Mouse (Mus musculus): ENCODE measurements around the gene Trim17. TPM values are rescaled to one million over a fixed set of nuclear protein-coding genes. Genes with fewer than 3 reads are reported as not detected.

Trim17 gene
- polyA plus RNA-seq, 1 experiment from 2014 or later: 0.55 TPM

DNA sequence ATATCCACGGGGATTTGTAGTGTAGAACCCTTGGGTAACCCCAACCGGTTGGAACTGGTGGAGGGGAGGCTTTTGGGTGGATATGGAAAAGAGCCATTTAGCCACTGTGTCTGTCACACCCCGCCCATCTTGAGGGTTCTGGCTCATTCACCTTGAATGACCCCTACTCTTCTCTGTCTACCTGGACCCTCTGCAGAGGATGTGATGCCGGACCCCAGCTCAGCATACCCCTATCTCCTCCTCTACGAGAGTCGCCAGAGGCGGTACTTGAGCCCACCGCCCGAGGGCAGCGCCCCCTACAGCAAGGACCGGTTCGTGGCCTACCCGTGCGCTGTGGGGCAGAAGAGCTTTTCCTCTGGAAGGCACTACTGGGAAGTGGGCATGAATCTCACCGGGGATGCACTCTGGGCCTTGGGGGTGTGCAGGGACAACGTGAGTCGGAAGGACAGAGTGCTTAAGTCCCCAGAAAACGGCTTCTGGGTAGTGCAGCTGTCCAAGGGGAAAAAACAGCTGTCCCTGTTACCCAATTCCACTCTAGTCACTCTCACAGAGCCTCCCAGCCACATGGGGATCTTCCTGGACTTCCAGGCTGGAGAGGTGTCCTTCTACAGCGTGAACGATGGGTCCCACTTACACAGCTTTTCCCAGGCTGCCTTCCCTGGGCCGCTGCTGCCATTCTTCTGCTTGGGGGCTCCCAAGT is 16.5 kb downstream of the Trim17 start:
- WGBS: 87% methylated on average over 21 of the region's 21 CpGs
- peaks cover 19% of the 10 kb centered on the region; the same call in 1 of the 2 replicates for H3K36me3 ChIP-seq
- ATAC-seq (ENCODE audit: insufficient number of reproducible peaks, insufficient read depth, low FRiP score, low TSS enrichment): no peak

DNA sequence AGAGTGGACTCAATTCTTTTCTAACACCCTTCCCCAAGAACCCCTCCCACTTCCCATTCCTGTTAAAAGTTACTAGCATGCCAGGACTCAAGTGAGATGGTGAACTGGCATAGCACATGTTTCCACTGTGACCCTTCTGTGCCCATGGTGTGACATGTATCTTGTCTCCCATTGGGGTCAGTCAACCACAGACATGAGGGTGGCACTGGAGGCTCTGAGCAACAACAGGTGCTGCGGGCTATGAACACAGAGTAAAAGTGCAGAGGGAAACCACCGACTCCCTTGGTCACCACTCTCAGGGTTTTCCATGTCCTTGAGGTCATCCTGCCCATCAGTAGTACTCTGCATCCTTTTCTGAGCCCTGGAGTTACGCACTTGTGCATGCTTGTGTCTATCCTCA is 17.3 kb downstream of the Trim17 start:
- no peak for ATAC-seq (ENCODE audit: insufficient number of reproducible peaks, insufficient read depth, low FRiP score, low TSS enrichment)
- H3K4me3 ChIP-seq: no peak overlapping the region
- H3K27ac ChIP-seq: no peak overlapping the region
- 90% methylated on average over 3 of the region's 3 CpGs for WGBS
- H3K9me3 ChIP-seq: no peaks in the 10 kb centered on the region
- peaks cover 19% of the 10 kb centered on the region; the same call in 1 of the 2 replicates for H3K36me3 ChIP-seq
- no peaks in the 10 kb centered on the region for H3K27me3 ChIP-seq
- no peak overlapping the region for H3K4me2 ChIP-seq (replicated peaks)
- H3K9ac ChIP-seq: no peak overlapping the region
- no peaks in the 10 kb centered on the region for H3K4me1 ChIP-seq

More for the DNA sequence above, 16.5 kb downstream of the Trim17 start:
- Histone ChIP-seq H3K27ac (no peak overlapping the region), H3K4me1 (no peaks in the 10 kb centered on the region), H3K9ac (no peak overlapping the region), H3K27me3 (no peaks in the 10 kb centered on the region), H3K9me3 (no peaks in the 10 kb centered on the region), H3K4me2 (replicated peaks) (no peak overlapping the region), H3K4me3 (no peak overlapping the region)

DNA sequence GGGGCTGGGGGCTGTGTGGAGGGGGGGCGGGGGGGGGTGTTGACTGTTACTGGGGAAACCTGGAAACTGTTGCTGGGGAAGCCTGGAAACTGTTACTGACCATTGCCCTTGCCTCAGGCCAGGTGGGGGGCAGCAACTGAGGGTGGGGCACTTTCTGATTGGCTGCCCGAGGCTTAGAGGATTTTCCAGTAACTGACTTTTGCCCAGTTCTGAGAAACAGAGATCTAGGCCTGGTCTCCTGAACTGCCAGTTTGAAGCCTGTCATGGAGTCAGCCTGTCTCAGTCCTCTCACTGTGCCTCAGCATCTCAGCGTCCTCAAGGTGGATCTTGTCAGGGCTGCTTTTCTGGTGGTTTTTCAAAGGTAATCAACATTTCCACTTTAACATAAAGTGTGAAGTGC is 19.9 kb downstream of the Trim17 start:
- 87% methylated on average over 3 of the region's 3 CpGs for WGBS
- peaks cover 13% of the 10 kb centered on the region; the same call in 1 of the 2 replicates for H3K36me3 ChIP-seq
- H3K27ac ChIP-seq: no peak overlapping the region
- ATAC-seq (ENCODE audit: insufficient number of reproducible peaks, insufficient read depth, low FRiP score, low TSS enrichment): no peak
- no peaks in the 10 kb centered on the region for H3K27me3 ChIP-seq
- H3K4me2 ChIP-seq (replicated peaks): no peak overlapping the region
- H3K9me3 ChIP-seq: no peaks in the 10 kb centered on the region
- peaks cover 12% of the 10 kb centered on the region for H3K4me1 ChIP-seq
- H3K4me3 ChIP-seq: no peak overlapping the region
- H3K9ac ChIP-seq: no peak overlapping the region

DNA sequence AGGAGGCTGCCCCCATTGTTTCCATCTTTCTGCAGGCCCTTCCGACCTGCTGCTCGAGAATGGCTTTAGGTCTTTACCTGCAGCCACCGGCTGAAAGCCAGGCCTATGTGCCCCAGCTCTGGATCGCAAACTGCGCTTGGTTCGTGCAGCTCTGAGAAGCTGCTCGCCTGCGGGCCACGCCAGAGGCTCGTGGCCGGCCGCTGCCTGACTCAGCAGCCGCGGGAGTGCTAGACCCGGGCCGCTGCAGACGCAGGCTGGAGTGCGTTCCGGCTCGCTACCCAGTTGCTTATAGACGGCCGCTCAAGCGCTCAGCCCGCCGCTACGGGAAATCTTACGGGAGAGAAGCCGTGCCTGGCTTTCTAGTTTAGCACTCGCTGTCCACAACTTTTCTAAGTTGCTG is 22.7 kb downstream of the Trim17 start:
- peak overlapping the region; percentile 98 for H3K4me3 ChIP-seq
- H3K4me2 ChIP-seq (replicated peaks): peak overlapping the region; percentile 98
- H3K4me1 ChIP-seq: peaks cover 33% of the 10 kb centered on the region
- H3K36me3 ChIP-seq: peaks cover 5% of the 10 kb centered on the region
- no peak for ATAC-seq (ENCODE audit: insufficient number of reproducible peaks, insufficient read depth, low FRiP score, low TSS enrichment)
- H3K27me3 ChIP-seq: no peaks in the 10 kb centered on the region
- 0% methylated on average over 29 of the region's 29 CpGs for WGBS
- no peaks in the 10 kb centered on the region for H3K9me3 ChIP-seq
- peak overlapping the region; percentile 69 for H3K27ac ChIP-seq
- peak overlapping the region; percentile 89 for H3K9ac ChIP-seq

DNA sequence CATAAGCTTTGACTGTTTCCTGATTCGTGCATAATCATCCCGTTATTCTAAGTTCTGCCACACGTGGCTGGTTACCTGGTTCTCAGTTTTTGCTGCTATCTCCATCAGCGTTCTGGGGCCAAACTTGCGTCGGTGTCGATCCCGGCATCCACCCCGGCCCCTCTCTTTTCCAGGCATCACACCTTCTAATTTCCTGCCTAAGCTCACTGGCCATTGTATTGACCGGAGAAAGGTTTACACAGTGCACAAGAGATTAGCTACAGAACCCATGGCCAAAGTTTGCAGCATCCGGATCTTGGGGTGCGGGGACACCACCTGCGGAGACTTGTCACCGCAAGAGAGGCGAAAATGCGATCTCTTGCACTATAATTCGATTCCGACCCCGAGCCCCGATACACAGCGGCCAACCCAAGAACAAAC is 23.1 kb downstream of the Trim17 start:
- WGBS: under 1% methylated on average over 21 of the region's 21 CpGs
- Histone ChIP-seq H3K4me2 (replicated peaks) (peak overlapping the region; percentile 98), H3K4me1 (peaks cover 33% of the 10 kb centered on the region), H3K27me3 (no peaks in the 10 kb centered on the region), H3K9ac (peak overlapping the region; percentile 89), H3K36me3 (peaks cover 9% of the 10 kb centered on the region), H3K27ac (peak overlapping the region; percentile 69), H3K9me3 (no peaks in the 10 kb centered on the region), H3K4me3 (peak overlapping the region; percentile 98)
- ATAC-seq (ENCODE audit: insufficient number of reproducible peaks, insufficient read depth, low FRiP score, low TSS enrichment): no peak

DNA sequence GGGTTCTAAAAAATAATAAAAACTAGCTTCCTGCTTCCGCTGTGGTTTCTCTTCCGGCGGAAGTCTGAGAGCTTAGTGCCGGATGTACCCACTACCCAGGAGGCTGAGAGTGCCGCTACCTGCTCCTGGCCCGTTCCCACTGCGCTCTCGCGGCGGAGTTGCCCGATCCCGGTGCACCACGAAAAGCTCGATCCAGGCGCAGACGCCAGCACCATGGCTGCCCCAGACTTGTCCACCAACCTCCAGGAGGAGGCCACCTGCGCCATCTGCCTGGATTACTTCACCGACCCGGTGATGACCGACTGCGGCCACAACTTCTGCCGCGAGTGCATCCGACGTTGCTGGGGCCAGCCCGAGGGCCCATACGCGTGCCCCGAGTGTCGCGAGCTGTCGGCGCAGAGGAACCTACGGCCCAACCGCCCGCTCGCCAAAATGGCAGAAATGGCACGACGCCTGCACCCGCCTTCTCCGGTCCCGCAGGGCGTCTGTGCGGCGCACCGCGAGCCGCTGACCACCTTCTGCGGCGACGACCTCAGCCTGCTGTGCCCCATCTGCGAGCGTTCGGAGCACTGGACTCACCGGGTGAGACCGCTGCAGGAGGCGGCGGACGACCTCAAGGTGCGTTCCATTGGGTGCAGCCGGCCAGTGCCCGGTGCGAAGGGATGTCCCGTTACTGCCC is 23.7 kb downstream of the Trim17 start, which contains the start of gene Trim11:
Gene Trim11, plus strand, starts transcription at position 67 of the 679 bp plus-strand sequence.
- Histone ChIP-seq H3K4me1 (peaks cover 33% of the 10 kb centered on the region), H3K4me3 (peak within 1 kb of the TSS; percentile 98), H3K9ac (peak within 1 kb of the TSS; percentile 89), H3K27ac (peak within 1 kb of the TSS; percentile 69), H3K27me3 (no peaks in the 10 kb centered on the region), H3K4me2 (replicated peaks) (peak within 1 kb of the TSS; percentile 98), H3K36me3 (peaks cover 15% of the 10 kb centered on the region), H3K9me3 (no peaks in the 10 kb centered on the region)
- peak; percentile 36 for ATAC-seq (ENCODE audit: insufficient number of reproducible peaks, insufficient read depth, low FRiP score, low TSS enrichment)
- under 1% methylated on average over 64 of the region's 64 CpGs for WGBS

DNA sequence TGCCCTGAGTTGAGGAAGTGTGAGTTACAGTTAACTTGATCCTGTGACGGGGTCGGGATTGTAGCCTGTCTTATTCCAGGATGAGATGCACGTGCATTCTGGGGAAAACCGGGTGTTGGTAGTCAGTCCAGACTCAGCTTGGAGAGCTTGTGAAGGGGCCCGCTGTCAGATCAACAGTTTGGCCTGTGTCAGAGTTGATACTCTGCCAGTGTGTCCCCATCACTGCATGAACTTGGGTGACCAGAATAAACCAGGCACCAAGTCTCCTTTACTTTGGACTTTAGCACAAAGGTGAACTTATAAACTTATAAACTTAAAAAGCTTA is 24.2 kb downstream of the Trim17 start:
- WGBS: 3% methylated on average over 5 of the region's 5 CpGs
- H3K9me3 ChIP-seq: no peaks in the 10 kb centered on the region
- peak overlapping the region; percentile 89 for H3K9ac ChIP-seq
- peak overlapping the region; percentile 98 for H3K4me3 ChIP-seq
- peak overlapping the region; percentile 98 for H3K4me2 ChIP-seq (replicated peaks)
- H3K27me3 ChIP-seq: no peaks in the 10 kb centered on the region
- H3K4me1 ChIP-seq: peaks cover 33% of the 10 kb centered on the region
- H3K36me3 ChIP-seq: peaks cover 17% of the 10 kb centered on the region
- no peak for ATAC-seq (ENCODE audit: insufficient number of reproducible peaks, insufficient read depth, low FRiP score, low TSS enrichment)
- H3K27ac ChIP-seq: 0 out of 2 replicates have a peak overlapping the region, but pooled peaks have one; percentile 69

DNA sequence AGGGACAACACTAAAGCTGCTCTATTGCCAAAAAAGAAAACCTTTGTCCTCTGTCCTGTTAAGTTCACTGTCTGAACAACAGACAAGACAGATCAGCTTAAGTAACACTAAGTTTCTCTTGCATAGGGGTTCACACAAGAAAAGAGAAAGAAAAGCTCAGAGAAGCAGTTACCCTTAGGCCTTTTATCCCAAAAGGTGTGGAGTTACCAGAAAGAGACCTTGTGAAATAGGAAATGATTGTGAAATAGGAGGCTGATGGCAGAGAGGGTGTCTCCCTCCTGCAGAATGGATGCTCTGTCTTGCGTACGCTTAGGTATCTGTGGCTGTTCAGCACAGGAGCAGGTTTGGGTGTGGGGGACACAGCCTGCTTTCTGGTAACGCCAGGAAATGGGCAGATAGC is 24.7 kb downstream of the Trim17 start:
- peaks cover 22% of the 10 kb centered on the region for H3K36me3 ChIP-seq
- H3K27me3 ChIP-seq: no peaks in the 10 kb centered on the region
- H3K9ac ChIP-seq: peak overlapping the region; percentile 89
- no peak for ATAC-seq (ENCODE audit: insufficient number of reproducible peaks, insufficient read depth, low FRiP score, low TSS enrichment)
- no peak overlapping the region for H3K27ac ChIP-seq
- H3K4me2 ChIP-seq (replicated peaks): peak overlapping the region; percentile 98
- peaks cover 33% of the 10 kb centered on the region for H3K4me1 ChIP-seq
- H3K4me3 ChIP-seq: peak overlapping the region; percentile 98
- 64% methylated on average over 3 of the region's 3 CpGs for WGBS
- H3K9me3 ChIP-seq: no peaks in the 10 kb centered on the region

DNA sequence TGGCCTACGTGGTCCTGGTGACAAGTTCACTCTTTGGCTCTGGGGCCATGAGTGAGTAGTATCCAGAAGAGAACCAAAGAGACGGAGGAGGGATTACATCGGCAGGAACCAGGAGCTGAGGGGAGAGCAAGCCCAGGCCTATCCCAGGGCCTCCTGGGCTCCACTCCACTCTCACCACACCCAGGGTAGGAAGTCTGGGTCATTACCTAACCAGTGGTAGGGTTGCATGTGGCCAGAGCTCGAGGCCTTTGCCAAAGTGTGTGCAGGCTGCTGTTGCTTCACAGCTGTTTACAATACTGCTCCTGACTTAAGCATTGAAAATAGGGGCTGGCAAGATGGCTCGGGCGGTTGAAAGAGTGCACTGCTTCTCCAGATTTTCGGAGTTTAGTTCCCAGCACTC is 25.2 kb downstream of the Trim17 start:
- Histone ChIP-seq H3K9me3 (no peaks in the 10 kb centered on the region), H3K4me3 (peak overlapping the region; percentile 98), H3K4me2 (replicated peaks) (peak overlapping the region; percentile 98), H3K4me1 (peaks cover 33% of the 10 kb centered on the region), H3K27ac (no peak overlapping the region), H3K27me3 (no peaks in the 10 kb centered on the region), H3K9ac (peak overlapping the region; percentile 89), H3K36me3 (peaks cover 27% of the 10 kb centered on the region)
- WGBS: 72% methylated on average over 7 of the region's 7 CpGs
- ATAC-seq (ENCODE audit: insufficient number of reproducible peaks, insufficient read depth, low FRiP score, low TSS enrichment): no peak; the same call in 1 of the 2 replicates

DNA sequence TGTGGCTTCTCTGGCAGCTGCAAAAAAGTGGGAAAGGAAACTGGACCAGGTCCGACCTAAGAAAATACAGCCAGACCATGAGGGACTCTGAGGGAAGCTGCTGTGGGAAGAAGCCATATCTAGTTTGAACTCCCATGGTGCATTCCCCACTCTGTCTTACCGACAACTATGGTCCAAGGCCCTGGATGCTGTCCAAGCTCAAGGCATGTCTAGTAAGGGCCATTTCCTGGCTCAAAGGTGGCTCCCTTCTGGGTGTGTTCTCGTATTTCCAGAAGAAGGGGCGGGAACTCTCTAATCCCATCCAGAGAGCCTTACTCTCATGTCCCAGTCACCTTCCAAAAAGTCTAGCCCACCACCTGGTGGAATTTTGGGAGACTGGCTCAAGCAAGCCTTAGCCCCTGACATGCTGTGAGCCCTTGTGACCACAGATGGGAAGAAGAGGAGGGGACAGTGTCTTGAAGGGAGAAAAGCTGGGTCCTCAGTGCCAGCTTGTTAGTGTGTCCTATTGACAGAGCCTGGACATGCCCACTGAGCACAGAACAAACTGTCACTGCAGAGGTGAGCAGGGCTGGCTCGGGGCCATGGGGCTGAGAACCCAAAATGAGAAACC is 26.0 kb downstream of the Trim17 start:
- H3K9me3 ChIP-seq: no peaks in the 10 kb centered on the region
- H3K27me3 ChIP-seq: no peaks in the 10 kb centered on the region
- peak overlapping the region; percentile 98; the same call in 1 of the 2 replicates for H3K4me2 ChIP-seq (replicated peaks)
- H3K36me3 ChIP-seq: peaks cover 35% of the 10 kb centered on the region
- no peak overlapping the region for H3K4me3 ChIP-seq
- peaks cover 33% of the 10 kb centered on the region for H3K4me1 ChIP-seq
- WGBS: 58% methylated on average over 5 of the region's 5 CpGs
- H3K27ac ChIP-seq: no peak overlapping the region
- 0 out of 2 replicates have a peak overlapping the region, but pooled peaks have one; percentile 89 for H3K9ac ChIP-seq
- ATAC-seq (ENCODE audit: insufficient number of reproducible peaks, insufficient read depth, low FRiP score, low TSS enrichment): no peak

DNA sequence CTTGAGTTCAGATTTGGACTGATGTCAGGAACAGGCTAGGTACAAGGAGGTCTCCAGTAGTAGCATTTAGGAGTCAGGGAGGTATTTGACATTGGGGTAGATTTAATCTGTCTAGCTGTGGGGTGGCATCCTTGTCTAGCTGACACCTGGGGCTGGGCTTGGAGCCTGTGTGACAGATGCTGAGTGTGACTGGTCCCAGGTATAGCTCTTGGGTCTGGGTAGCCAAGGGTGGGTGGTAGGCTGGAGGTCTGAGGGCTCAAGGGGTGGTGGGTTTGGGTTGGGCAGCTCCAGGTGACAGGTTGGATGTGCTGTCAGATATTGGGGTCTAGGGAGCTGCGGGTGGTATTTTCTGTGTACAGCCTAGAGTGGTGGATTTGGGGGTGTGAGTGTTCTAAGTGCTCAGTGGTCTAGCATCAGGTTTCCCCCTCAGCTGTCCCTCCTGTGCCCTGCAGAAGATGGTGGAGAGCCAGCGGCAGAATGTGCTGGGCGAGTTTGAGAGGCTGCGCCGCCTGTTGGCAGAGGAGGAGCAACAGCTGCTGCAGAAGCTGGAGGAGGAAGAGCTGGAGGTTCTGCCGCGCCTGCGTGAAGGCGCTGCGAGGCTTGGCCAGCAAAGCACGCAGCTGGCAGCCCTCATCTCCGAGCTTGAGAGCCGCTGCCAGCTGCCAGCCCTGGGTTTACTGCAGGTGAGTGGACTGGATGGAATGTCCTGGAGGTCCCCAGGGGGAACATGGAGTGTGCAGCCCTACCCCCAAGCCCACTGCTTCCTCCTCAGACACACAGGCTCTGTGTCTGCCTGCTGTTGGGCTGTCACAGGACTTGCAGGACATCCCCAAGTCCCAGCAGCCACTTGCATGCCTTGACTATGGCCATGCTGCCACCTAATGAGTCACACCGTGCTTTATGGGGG is 27.3 kb downstream of the Trim17 start:
- H3K27ac ChIP-seq: no peak overlapping the region
- no peaks in the 10 kb centered on the region for H3K9me3 ChIP-seq
- WGBS: 66% methylated on average over 14 of the region's 14 CpGs
- H3K4me3 ChIP-seq: no peak overlapping the region
- H3K36me3 ChIP-seq: peaks cover 48% of the 10 kb centered on the region
- H3K4me1 ChIP-seq: peaks cover 33% of the 10 kb centered on the region
- no peak overlapping the region for H3K9ac ChIP-seq
- no peaks in the 10 kb centered on the region for H3K27me3 ChIP-seq
- no peak overlapping the region for H3K4me2 ChIP-seq (replicated peaks)
- ATAC-seq (ENCODE audit: insufficient number of reproducible peaks, insufficient read depth, low FRiP score, low TSS enrichment): no peak

All from embryonic facial prominence, embryonic 12.5 days (tissue).